21 mouse cellular contexts compared by ENCODE assay signal in genomic region chr8:36348067-36348466, GRCm38 (mm10).
"Had no signal": no experiment of that assay in that cellular context is flagged by ENCODE, and none has a peak within 500 bp of the region (broad histone marks: within the 10 kb centered on the region; RNA-seq: fewer than 3 reads in every experiment).

No protein-coding gene starts in this region.

- DNase-seq: heart, postnatal 10 days; heart, postnatal 14 days; heart, postnatal 36 days; heart, postnatal 4 days; kidney, adult 11 months; kidney, adult 18-20 months; kidney, adult 2 months; kidney, adult 8-10 months; kidney, adult 9 months; kidney, postnatal 10 days; kidney, postnatal 14 days; kidney, postnatal 25 days; kidney, postnatal 36 days; layer of hippocampus, adult 9-11 months; layer of hippocampus, postnatal 36 days had no signal

- ATAC-seq: hindbrain, embryonic 16.5 days; hindbrain, postnatal 0 days; inflammation-experienced regulatory T-cells, adult 6 months; intestine, embryonic 15.5 days; intestine, embryonic 16.5 days; intestine, postnatal 0 days had no signal
